ENCODE assay signal across 8 mouse cellular contexts in genomic region chr11:31371256-31371838, GRCm38 (mm10). TPM values are rescaled to one million over a fixed set of nuclear protein-coding genes. Genes with fewer than 3 reads are reported as not detected.
DNase-seq lines count a peak whose midpoint lies in the region; ATAC-seq and TF ChIP-seq lines count a peak whose summit lies in the region.

No protein-coding gene starts in this region.

- H3K27me3 ChIP-seq in lung, embryonic 14.5 days (ENCODE audit: insufficient read depth, low read length), result peaks cover 43% of the 10 kb centered on the region
- H3K27me3 ChIP-seq in embryonic facial prominence, embryonic 12.5 days, result peaks cover 59% of the 10 kb centered on the region
- peaks cover 20% of the 10 kb centered on the region for H3K27me3 ChIP-seq in midbrain, embryonic 16.5 days (ENCODE audit: control insufficient read depth, insufficient read depth, low read depth, low read length)

- H3K27ac ChIP-seq in lung, embryonic 14.5 days (ENCODE audit: low read depth), result no peak overlapping the region
- H3K27ac ChIP-seq in embryonic facial prominence, embryonic 12.5 days, result no peak overlapping the region
- no peak overlapping the region for H3K27ac ChIP-seq in midbrain, embryonic 16.5 days (ENCODE audit: low read length)

- peak overlapping the region; percentile 98 for H3K4me2 ChIP-seq in lung, embryonic 14.5 days
- peak overlapping the region; percentile 99 for H3K4me2 ChIP-seq in embryonic facial prominence, embryonic 12.5 days (replicated peaks)
- H3K4me2 ChIP-seq in midbrain, embryonic 16.5 days (ENCODE audit: low read length), result peak overlapping the region; percentile 100

- peak overlapping the region; percentile 54 for H3K4me3 ChIP-seq in lung, embryonic 14.5 days (ENCODE audit: low read depth, low read length)
- H3K4me3 ChIP-seq in embryonic facial prominence, embryonic 12.5 days, result peak overlapping the region; percentile 53
- H3K4me3 ChIP-seq in midbrain, embryonic 16.5 days (ENCODE audit: low read depth, low read length), result peak overlapping the region; percentile 73

- no peak for ATAC-seq in lung, embryonic 14.5 days (ENCODE audit: insufficient read depth)
- ATAC-seq in embryonic facial prominence, embryonic 12.5 days (ENCODE audit: insufficient number of reproducible peaks, insufficient read depth, low FRiP score, low TSS enrichment), result no peak
- ATAC-seq in midbrain, embryonic 16.5 days, result no peak

- no peak for TF ChIP-seq CTCF in lung, embryonic 14.5 days (IDR thresholded peaks at IDR 0.05; ENCODE audit: low read depth)

- H3K9me3 ChIP-seq in lung, embryonic 14.5 days (ENCODE audit: low read depth, low read length), result no peaks in the 10 kb centered on the region
- no peaks in the 10 kb centered on the region for H3K9me3 ChIP-seq in embryonic facial prominence, embryonic 12.5 days
- no peaks in the 10 kb centered on the region for H3K9me3 ChIP-seq in midbrain, embryonic 16.5 days (replicated peaks; ENCODE audit: control insufficient read depth, low read length, poor library complexity, severe bottlenecking)

- 2% methylated on average over 39 of the region's 39 CpGs for WGBS in lung, embryonic 14.5 days
- WGBS in embryonic facial prominence, embryonic 12.5 days, result 2% methylated on average over 39 of the region's 39 CpGs
- 1% methylated on average over 39 of the region's 39 CpGs for WGBS in midbrain, embryonic 16.5 days

- no peaks in the 10 kb centered on the region for H3K36me3 ChIP-seq in lung, embryonic 14.5 days (ENCODE audit: insufficient read depth)
- H3K36me3 ChIP-seq in embryonic facial prominence, embryonic 12.5 days, result no peaks in the 10 kb centered on the region
- no peaks in the 10 kb centered on the region for H3K36me3 ChIP-seq in midbrain, embryonic 16.5 days (ENCODE audit: control insufficient read depth, insufficient read depth, low read length)

- H3K4me1 ChIP-seq in lung, embryonic 14.5 days (ENCODE audit: insufficient read depth), result peaks cover 9% of the 10 kb centered on the region; the same call in 1 of the 2 replicates
- peaks cover 16% of the 10 kb centered on the region; the same call in 1 of the 2 replicates for H3K4me1 ChIP-seq in embryonic facial prominence, embryonic 12.5 days
- peaks cover 16% of the 10 kb centered on the region for H3K4me1 ChIP-seq in midbrain, embryonic 16.5 days (ENCODE audit: control insufficient read depth, insufficient read depth, low read length)

- DNase-seq in lung, embryonic 14.5 days, result peak; percentile 49
- DNase-seq in lung, postnatal 10 days, result no peak
- DNase-seq in induced T-regulatory cell, adult 2 months (ENCODE audit: low read depth), result peak; percentile 21
- DNase-seq in adrenal gland, postnatal 14 days, result no peak
- no peak for DNase-seq in urinary bladder, adult 2 months (ENCODE audit: low spot score)
- no peak for DNase-seq in cerebellum, adult 18-20 months

- 0 out of 2 replicates have a peak overlapping the region, but pooled peaks have one; percentile 23 for H3K9ac ChIP-seq in lung, embryonic 14.5 days
- no peak overlapping the region for H3K9ac ChIP-seq in embryonic facial prominence, embryonic 12.5 days
- peak overlapping the region; percentile 50; the same call in 1 of the 2 replicates for H3K9ac ChIP-seq in midbrain, embryonic 16.5 days (ENCODE audit: low read depth, low read length)

RNA-seq across cellular contexts. Expression of gene Stc2, which starts 1.5 kb away (rescaled TPM):
- polyA plus RNA-seq in lung, embryonic 14.5 days (2014; fragmentation: Nextera tagmentation; extraction: Ambion mirVana), result 1.5 and 1.7 TPM in 2 replicates
- polyA plus RNA-seq in embryonic facial prominence, embryonic 12.5 days (2016; fragmentation: Nextera tagmentation; extraction: Ambion mirVana), result 1.6 and 1.8 TPM in 2 replicates
- polyA plus RNA-seq in midbrain, embryonic 16.5 days (2015; fragmentation: Nextera tagmentation; extraction: Ambion mirVana), result 1.1 and 1.4 TPM in 2 replicates
- total RNA-seq in adrenal gland, postnatal 14 days (2021), result 0.93 and 2.4 TPM in 2 replicates
- 26.6 and 30.6 TPM in 2 replicates for polyA plus RNA-seq in urinary bladder, adult 2 months (2012; rRNA removed)

Comparison
In these comparisons a context has a peak if more than half of its experiments do, and no peak if none do; other contexts are left out.
1. DNase-seq: peak in lung, embryonic 14.5 days (single experiment) and induced T-regulatory cell, adult 2 months (single experiment); none in lung, postnatal 10 days (single experiment), adrenal gland, postnatal 14 days (single experiment), urinary bladder, adult 2 months (single experiment) and cerebellum, adult 18-20 months (0 of 2).
2. Peak in every context shown above with its lines, with median percentiles within 50 percentile points of each other: H3K4me2 ChIP-seq and H3K4me3 ChIP-seq.